Mouse (Mus musculus): ENCODE measurements around the gene Aagab.

Aagab gene

DNA sequence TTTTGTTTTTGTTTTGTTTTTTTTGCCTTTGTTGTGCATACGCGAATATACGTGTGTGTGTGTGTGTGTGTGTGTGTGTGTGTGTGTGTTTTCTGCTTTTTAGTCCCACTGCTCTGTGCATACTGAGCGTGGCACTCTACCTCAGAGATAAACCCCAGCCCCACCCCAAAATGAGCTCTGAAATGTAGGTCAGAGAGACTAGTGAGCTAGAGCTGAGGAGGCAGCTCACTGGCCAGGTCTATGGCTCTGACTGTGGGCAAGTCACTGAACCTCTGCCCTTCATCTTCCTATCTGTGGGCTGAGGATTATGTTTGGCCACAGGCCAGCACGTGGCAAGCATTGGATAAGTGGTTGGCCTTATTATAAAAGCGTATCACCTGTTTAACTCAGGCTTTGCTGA lies 1.4 kb downstream of the Aagab start:
- in situ Hi-C loops (cut with MboI; ENCODE audit: low sequenced_read_pairs): no loop called here

DNA sequence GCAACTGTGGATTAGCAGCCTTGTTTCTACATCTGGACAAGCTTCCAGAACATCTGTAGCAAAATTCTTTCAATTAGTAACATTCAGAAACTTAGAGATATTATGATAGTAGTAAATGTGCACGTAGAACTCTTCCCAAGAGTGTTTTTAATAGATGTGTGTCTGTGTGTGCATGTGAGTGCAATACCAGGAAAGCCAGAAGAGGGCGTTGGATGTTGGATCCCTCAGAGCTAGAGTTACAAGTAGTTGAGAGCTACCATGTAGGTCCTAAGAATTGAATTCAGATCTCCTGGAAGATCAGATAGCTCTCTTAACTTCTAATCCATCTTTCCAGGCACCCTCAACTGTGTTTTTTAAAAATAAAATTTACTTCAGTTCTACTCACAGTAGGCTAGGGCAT lies 4.1 kb downstream of the Aagab start:
- in situ Hi-C loops (cut with MboI; ENCODE audit: low sequenced_read_pairs): no loop called here

DNA sequence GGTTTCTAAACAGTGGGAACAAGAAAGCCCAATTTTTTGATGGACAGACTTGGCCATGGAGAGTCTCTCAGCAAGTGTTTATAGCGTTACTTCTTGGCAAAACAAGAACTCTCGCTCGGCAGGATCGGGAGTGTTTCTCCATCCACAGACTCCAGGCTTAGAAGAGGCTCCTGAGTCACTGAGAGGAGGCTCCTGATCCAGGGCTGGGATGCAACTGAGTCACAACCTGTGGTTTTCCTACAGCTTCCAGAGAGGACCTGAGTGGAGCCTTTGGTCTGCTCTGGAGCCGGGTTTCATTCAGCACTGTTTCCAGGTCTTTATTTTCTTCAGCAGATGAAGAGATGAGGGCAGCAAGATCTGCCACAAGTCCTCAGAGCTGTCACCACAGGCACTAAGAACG lies 5.5 kb downstream of the Aagab start:
- in situ Hi-C loops (cut with MboI; ENCODE audit: low sequenced_read_pairs): no loop called here

GRCm38 (mm10) chr9:63609246-63609645 lies 6.8 kb downstream of the Aagab start:
- in situ Hi-C loops (cut with MboI; ENCODE audit: low sequenced_read_pairs): no loop called here

- in situ Hi-C loops (cut with MboI; ENCODE audit: low sequenced_read_pairs): no loop called here
These were observed 7.3 kb downstream of the Aagab start for GRCm38 (mm10) chr9:63609776-63610175.

- in situ Hi-C loops (cut with MboI; ENCODE audit: low sequenced_read_pairs): no loop called here
These were observed 7.8 kb downstream of the Aagab start for GRCm38 (mm10) chr9:63610231-63610630.

GRCm38 (mm10) chr9:63610841-63611366 lies 8.4 kb downstream of the Aagab start:
- in situ Hi-C loops (cut with MboI; ENCODE audit: low sequenced_read_pairs): no loop called here

DNA sequence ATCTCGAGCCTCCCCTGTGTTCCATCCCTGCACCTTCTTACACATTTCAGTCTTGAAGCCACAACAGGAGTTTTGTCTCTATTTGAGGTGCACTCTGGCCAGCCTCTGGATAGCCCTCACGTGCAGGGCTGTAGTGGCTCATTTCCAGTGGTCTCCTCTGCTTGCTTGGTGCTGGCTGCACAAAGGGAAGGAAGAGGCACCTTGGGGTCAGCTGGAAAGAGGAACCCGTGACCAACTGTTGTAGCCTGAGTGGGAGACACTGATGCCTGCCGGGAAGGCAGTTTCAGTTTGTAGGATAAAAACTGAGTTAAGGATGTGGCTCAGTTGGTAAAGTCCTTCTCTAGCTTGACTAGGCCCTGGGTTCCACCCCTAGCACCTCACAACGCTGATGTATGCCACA lies 9.5 kb downstream of the Aagab start:
- in situ Hi-C loops (cut with MboI; ENCODE audit: low sequenced_read_pairs): no loop called here

- in situ Hi-C loops (cut with MboI; ENCODE audit: low sequenced_read_pairs): no loop called here
These were observed 10.4 kb downstream of the Aagab start for GRCm38 (mm10) chr9:63612565-63613515.

DNA sequence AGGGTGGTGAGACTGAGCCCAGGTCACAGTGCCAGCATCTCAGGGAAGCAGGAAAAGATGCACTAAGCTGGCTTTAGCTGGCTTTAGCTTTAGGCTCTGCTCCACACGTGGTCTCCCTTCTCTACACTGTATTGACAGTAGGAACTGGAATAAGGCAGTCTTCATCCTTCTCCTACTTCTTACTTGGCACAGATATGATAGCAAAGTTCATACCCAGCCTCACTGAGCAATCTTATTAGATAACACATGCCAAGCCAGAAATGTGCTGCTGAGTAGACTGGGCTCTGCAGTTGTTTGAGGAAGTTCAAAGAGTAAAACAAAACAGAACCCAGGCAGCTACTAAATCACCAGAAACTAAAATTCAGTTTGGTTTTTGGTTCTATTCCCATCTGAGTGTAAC lies 11.1 kb downstream of the Aagab start:
- in situ Hi-C loops (cut with MboI; ENCODE audit: low sequenced_read_pairs): no loop called here

DNA sequence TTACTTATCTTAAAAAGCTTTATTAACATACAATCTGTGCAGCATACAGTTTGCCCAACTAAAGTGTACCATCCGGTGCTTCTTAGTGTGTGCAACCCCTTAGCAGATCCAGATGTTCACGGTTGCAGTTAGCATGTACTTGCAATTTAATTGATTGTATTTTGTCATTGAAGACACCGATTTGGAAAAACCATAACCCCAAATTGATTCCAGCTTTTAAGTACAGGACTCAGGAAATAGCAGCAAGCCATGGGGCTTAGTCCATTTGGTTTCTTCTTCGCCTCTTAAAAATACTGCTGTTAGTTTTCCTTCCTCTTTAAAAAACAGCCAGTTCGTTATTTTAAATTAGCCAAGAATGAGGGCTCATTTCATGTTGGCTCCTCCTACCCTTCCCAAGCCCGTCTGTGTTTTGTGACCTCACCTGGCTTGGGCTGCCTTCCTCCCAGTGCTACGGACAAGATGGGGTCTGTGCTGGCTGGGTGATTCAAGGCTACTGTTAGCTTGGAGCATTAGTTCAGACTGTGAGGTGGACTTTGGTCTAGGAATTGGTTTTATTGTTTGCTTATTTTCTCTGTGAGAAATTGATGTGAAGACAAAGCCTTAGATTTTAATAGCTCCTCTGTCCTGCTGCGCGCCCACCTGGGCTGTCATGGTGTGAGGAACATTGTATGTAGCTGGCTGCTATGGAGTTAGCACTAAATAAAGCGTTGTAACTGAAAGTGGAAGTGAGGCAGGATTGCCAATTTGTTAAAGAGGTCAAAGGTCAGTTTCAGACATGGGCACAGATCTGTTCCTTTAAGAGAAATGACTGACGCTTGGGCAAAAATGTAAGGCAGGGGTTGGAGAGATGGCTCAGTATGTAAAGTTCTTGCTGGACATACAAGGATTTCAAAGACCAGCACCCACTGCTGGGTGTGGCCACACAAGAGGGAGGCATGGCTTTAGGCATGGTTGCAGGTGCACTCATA lies 11.8 kb downstream of the Aagab start:
- in situ Hi-C loops (cut with MboI; ENCODE audit: low sequenced_read_pairs): no loop called here

DNA sequence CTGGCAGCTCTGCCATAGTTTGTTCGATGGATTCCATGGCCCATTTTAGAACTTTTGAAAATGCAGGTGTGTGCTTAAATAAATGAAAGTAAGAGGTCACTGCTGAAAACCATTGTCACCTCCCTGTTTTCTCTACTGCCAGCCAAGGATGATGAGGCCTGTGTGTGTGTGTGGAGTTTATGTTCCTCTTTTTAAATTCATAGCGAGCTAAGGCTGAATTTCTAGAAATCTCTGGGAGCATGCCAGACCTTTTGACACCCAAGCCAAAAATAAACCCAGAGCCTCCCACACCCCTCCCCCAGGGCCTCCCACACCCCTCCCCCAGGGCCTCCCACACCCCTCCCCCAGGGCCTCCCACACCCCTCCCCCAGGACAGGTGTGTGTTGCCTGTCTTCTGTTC lies 15.5 kb downstream of the Aagab start:
- in situ Hi-C loops (cut with MboI; ENCODE audit: low sequenced_read_pairs): no loop called here

- in situ Hi-C loops (cut with MboI; ENCODE audit: low sequenced_read_pairs): no loop called here
These were observed 21.6 kb downstream of the Aagab start for GRCm38 (mm10) chr9:63623895-63624569.

DNA sequence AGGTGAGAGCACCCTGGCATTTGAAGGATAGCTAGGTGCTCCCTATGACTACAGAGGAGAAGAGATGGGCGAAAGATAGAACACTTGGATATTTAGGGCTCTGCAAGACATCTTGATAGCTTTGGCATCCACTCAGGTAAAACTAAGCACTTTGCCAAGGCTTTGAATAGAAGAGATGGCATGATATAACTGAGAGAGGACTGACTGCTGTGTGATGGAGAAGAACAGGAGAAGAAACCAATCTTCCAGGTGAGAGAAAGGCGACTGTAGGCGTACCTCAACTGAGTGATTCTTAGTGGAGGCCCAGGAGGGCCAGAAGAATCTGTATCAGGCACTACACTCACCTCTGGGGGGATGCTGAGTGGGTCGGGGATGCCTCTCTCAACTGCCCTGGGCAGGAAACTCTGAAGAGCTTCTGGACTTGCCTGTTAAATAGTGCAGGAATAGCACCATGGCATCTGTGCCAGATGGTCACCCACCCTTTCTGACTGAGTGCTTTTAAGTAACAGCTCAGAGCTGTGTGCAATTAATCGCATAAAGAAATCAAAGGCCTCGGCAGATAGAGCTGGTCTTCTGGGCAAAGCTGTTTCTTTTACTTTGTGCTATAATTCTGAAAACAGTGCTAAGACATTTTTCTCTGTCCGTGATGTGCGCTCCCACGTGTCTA lies 22.8 kb downstream of the Aagab start:
- in situ Hi-C loops (cut with MboI; ENCODE audit: low sequenced_read_pairs): no loop called here

DNA sequence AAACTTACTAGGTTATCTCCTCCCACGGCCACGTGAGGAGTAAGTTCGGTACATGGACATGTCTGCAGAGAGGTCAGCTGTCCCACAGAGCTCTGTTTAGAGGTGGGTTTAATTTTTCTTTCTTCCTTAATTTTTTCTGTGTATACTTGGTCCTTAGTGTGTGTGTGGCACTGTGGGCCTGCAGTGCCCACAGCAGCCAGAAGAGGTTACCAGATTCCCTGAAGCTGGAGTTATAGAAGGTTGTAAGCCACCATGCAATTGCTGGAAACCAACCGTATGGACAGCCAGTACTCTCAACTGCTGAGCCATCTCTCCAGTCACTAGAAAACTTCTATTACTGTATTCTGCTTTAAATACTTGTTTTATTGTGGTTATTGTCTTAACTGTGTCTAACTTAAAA lies 29.6 kb downstream of the Aagab start:
- in situ Hi-C loops (cut with MboI; ENCODE audit: low sequenced_read_pairs): no loop called here

DNA sequence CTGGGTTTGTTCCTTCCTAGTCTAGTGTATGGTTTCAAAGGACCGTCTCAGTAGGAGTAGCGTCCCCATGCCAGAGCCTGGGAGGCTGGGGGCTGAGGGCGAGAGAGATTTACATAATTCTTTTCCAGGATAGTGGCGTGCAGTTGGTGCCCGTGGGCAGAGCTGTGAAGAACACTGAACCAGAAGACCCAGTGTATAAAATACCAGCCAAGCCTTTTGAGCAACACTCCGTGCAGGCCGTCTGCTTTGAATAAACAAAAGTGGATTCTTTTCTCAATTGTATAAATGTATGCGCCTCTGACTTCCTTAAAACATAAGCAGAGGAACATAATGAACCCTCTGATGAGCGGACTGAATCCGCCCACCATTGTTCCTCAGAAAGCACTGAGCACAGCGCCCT lies 30.5 kb downstream of the Aagab start:
- in situ Hi-C loops (cut with MboI; ENCODE audit: low sequenced_read_pairs): no loop called here

- in situ Hi-C loops (cut with MboI; ENCODE audit: low sequenced_read_pairs): no loop called here
These were observed 30.9 kb downstream of the Aagab start for GRCm38 (mm10) chr9:63633334-63633733.

DNA sequence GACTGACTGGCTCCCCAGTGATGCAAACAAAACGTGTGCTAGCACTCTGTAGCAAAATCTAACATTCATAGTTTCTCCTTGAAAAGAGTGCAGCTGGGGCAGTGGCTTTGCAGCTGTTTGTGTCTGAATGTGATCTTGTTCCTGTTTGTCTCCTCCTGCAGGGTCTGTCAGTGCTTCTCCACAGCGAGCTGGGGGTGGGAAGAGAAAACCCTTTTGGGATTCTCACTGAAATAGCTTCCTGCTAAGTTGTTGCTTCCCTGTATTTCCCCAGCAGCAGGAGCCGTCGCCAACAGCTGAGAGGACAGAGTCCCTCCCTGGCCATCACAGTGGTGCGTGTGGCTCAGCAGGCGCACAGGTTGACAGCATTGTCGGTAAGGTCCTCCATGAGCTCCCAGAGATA lies 33.7 kb downstream of the Aagab start:
- in situ Hi-C loops (cut with MboI; ENCODE audit: low sequenced_read_pairs): no loop called here

GRCm38 (mm10) chr9:63641983-63642646 lies 39.7 kb downstream of the Aagab start:
- in situ Hi-C loops (cut with MboI; ENCODE audit: low sequenced_read_pairs): loop anchor here (10.0 kb wide), 1 partner anchor 203 kb away; no protein-coding TSS in a partner anchor

GRCm38 (mm10) chr9:63644011-63644410 lies 41.6 kb downstream of the Aagab start:
- in situ Hi-C loops (cut with MboI; ENCODE audit: low sequenced_read_pairs): loop anchor here (10.0 kb wide), 1 partner anchor 201 kb away; no protein-coding TSS in a partner anchor

Data from CH12F3 (cell line).